Mouse (Mus musculus) neural tube, embryonic 13.5 days (tissue): ENCODE data around the gene Nphp4. TPM values are rescaled to one million over a fixed set of nuclear protein-coding genes. Genes with fewer than 3 reads are reported as not detected.
A peak's percentile ranks its signal among the peaks of the same experiment; 100 is the strongest.

Experiments used
- ATAC-seq: fragments of 200-750 bp; cut with Nextera tagmentation; 2 replicates; pipeline ENCODE4 v1.8.0; 2017; ENCODE audit warnings: low read depth, mild to moderate bottlenecking, moderate TSS enrichment, moderate library complexity
- H3K27ac ChIP-seq: fragments of 300-500 bp; sonication (generic); replicated peaks from 2 replicates; pipeline ENCODE4 v1.5.1; 2015; ENCODE audit warnings: moderate library complexity, mild to moderate bottlenecking, inconsistent platforms
- H3K27me3 ChIP-seq: fragments of 300-500 bp; sonication (generic); 2 replicates; pipeline ENCODE4 v1.6.1; 2015; ENCODE audit warnings: mild to moderate bottlenecking, inconsistent platforms
- H3K36me3 ChIP-seq: fragments of 300-500 bp; sonication (generic); 2 replicates; pipeline ENCODE4 v1.6.1; 2015; ENCODE audit warnings: mild to moderate bottlenecking, inconsistent platforms
- H3K4me1 ChIP-seq: fragments of 300-500 bp; sonication (generic); replicated peaks from 2 replicates; pipeline ENCODE4 v1.6.1; 2015; ENCODE audit warnings: inconsistent platforms
- H3K4me2 ChIP-seq: fragments of 300-500 bp; sonication (generic); 2 replicates; pipeline ENCODE4 v1.6.1; 2015; ENCODE audit warnings: inconsistent platforms, mild to moderate bottlenecking, moderate library complexity
- H3K4me3 ChIP-seq: fragments of 300-500 bp; sonication (generic); 2 replicates; pipeline ENCODE4 v1.5.1; 2015; ENCODE audit warnings: mild to moderate bottlenecking, inconsistent platforms
- H3K9ac ChIP-seq: fragments of 300-500 bp; sonication (generic); 2 replicates; pipeline ENCODE4 v1.6.1; 2015; ENCODE audit warnings: moderate library complexity, mild to moderate bottlenecking, inconsistent platforms
- H3K9me3 ChIP-seq: fragments of 300-500 bp; sonication (generic); 2 replicates; pipeline ENCODE4 v1.6.1; 2016; ENCODE audit warnings: inconsistent platforms
- WGBS: fragments of 180-500 bp; shearing (Covaris S2); methylation state at CpG from one replicate; pipeline ENCODE4 v1.1.7; 2015; 5-methylcytosine and 5-hydroxymethylcytosine counted together
- polyA plus RNA-seq: library from polyadenylated mRNA; unstranded; fragments of >200 nt; fragmentation: Nextera tagmentation; extraction: Ambion mirVana; gene quantifications from 2 replicates; pipeline ENCODE4 v1.2.1, GENCODE M21; 2015

Gene Nphp4
- polyA plus RNA-seq, 1 experiment from 2014 or later, result 4.9 TPM

GRCm38 (mm10) chr4:152480426-152480825, 3.9 kb downstream of the Nphp4 start:
- Histone ChIP-seq H3K27me3 (peaks cover 9% of the 10 kb centered on the region), H3K27ac (no peak overlapping the region), H3K9ac (no peak overlapping the region), H3K4me2 (no peak overlapping the region), H3K4me1 (peaks cover 19% of the 10 kb centered on the region), H3K36me3 (no peaks in the 10 kb centered on the region), H3K4me3 (no peak overlapping the region), H3K9me3 (no peaks in the 10 kb centered on the region)
- 53% methylated on average over 8 of the region's 8 CpGs for WGBS
- ATAC-seq, result no peak

DNA sequence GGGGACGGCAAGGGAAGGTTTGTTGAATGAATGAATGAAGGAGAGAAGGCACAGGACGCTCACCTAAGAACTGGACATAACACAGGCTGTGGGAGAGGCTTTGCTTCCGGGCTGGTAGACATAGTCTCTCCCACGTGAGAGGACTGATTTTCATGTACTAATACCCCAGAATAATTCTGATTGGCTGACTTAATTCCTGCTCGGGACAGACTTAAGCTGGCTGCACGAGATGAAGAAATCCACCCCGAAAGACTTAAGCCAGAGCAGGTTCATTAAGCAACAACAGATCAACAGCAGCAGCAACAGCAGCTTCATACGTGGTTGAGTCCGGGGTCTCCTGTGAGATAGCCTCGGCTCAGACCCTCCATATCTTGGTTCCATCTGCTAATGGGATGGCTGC, 11.5 kb downstream of the Nphp4 start:
- H3K9me3 ChIP-seq, result no peaks in the 10 kb centered on the region
- peaks cover 21% of the 10 kb centered on the region for H3K36me3 ChIP-seq
- 0 out of 2 replicates have a peak, but pooled peaks cover 6% of the 10 kb centered on the region for H3K4me1 ChIP-seq
- no peak overlapping the region for H3K9ac ChIP-seq
- H3K27me3 ChIP-seq, result no peaks in the 10 kb centered on the region
- ATAC-seq, result no peak
- WGBS, result 89% methylated on average over 10 of the region's 10 CpGs
- no peak overlapping the region for H3K4me2 ChIP-seq
- no peak overlapping the region for H3K4me3 ChIP-seq
- H3K27ac ChIP-seq, result no peak overlapping the region

DNA sequence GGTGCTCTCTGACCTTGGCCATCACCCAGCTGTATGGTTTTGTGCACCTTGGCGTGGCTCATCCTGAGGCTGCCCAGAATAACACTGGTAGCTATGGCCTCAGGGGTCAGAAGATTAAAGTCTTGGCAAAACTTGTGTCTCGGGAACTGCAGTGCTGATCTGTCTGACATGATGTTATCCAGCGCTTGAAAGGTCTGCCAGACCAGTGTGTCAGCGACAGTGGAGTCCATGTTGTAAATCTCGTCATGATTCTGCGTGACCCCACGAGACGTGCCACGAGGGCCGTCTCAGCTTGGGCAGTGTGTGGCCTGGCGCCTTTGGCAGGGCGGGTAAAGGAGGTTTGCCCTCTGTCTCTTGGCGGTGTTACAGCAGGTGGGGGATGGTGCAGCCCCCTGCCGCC, 13.8 kb downstream of the Nphp4 start:
- 81% methylated on average over 14 of the region's 14 CpGs for WGBS
- H3K27ac ChIP-seq, result no peak overlapping the region
- H3K9ac ChIP-seq, result no peak overlapping the region
- no peak overlapping the region for H3K4me2 ChIP-seq
- H3K9me3 ChIP-seq, result no peaks in the 10 kb centered on the region
- H3K4me3 ChIP-seq, result no peak overlapping the region
- ATAC-seq, result no peak
- H3K4me1 ChIP-seq, result peaks cover 21% of the 10 kb centered on the region
- H3K27me3 ChIP-seq, result no peaks in the 10 kb centered on the region
- peaks cover 21% of the 10 kb centered on the region for H3K36me3 ChIP-seq

- Histone ChIP-seq H3K27me3 (no peaks in the 10 kb centered on the region), H3K9ac (no peak overlapping the region), H3K4me1 (peaks cover 27% of the 10 kb centered on the region), H3K27ac (no peak overlapping the region), H3K9me3 (no peaks in the 10 kb centered on the region), H3K4me2 (no peak overlapping the region), H3K4me3 (no peak overlapping the region), H3K36me3 (peaks cover 21% of the 10 kb centered on the region)
- WGBS, result 55% methylated on average over 15 of the region's 15 CpGs
- peak; percentile 21; the same call in 1 of the 2 replicates for ATAC-seq
Observed at GRCm38 (mm10) chr4:152491250-152491899, 14.9 kb downstream of the Nphp4 start.

- 0 out of 2 replicates have a peak overlapping the region, but pooled peaks have one; percentile 10 for H3K27ac ChIP-seq
- peaks cover 27% of the 10 kb centered on the region for H3K4me1 ChIP-seq
- ATAC-seq, result no peak
Observed at GRCm38 (mm10) chr4:152494360-152494879, 17.9 kb downstream of the Nphp4 start.

DNA sequence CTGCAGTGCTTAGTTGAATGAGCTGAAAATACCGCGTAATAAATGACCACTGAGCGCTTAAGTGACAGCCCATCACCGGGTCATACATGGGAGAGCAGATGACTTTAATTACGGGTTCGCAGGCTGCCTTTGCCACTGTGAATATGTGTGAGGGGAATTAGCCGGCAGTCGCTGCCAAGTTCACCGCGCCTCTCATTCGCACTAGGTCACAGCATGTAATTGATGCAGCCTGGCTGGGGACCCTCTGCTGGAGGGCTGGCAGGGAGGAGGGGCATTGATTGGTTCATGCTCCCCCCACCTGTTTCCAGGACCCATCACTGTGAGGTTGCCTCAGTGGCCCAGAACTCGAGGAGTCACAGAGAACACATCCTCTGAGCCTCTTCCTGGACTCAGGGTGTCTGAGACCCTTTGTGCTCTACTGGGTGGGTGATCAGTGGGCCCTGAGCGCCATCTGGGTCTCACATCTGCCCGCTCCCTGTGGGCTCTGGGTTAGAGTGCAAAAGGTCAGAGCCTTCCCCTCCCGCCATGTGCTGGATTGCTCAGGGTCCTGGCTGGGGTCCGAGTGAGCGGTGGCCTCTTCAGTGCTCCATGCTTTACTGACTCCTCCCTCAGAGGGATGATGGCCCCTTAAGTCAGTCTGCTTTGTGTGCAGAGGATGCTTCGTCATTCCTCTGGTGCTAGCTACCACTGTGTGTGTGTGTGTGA, 35.9 kb downstream of the Nphp4 start:
- Histone ChIP-seq H3K9me3 (no peaks in the 10 kb centered on the region), H3K9ac (no peak overlapping the region), H3K36me3 (peaks cover 12% of the 10 kb centered on the region), H3K27ac (peak overlapping the region; percentile 28; the same call in 1 of the 2 replicates), H3K4me1 (peaks cover 18% of the 10 kb centered on the region), H3K27me3 (no peaks in the 10 kb centered on the region), H3K4me2 (no peak overlapping the region), H3K4me3 (no peak overlapping the region)
- peak; percentile 57 for ATAC-seq
- 30% methylated on average over 18 of the region's 18 CpGs for WGBS

More at GRCm38 (mm10) chr4:152494360-152494879, 17.9 kb downstream of the Nphp4 start:
- Histone ChIP-seq H3K36me3 (peaks cover 20% of the 10 kb centered on the region), H3K4me2 (peak overlapping the region; percentile 20; the same call in 1 of the 2 replicates), H3K27me3 (no peaks in the 10 kb centered on the region), H3K9me3 (no peaks in the 10 kb centered on the region), H3K4me3 (no peak overlapping the region), H3K9ac (0 out of 2 replicates have a peak overlapping the region, but pooled peaks have one; percentile 12)
- 41% methylated on average over 20 of the region's 20 CpGs for WGBS

DNA sequence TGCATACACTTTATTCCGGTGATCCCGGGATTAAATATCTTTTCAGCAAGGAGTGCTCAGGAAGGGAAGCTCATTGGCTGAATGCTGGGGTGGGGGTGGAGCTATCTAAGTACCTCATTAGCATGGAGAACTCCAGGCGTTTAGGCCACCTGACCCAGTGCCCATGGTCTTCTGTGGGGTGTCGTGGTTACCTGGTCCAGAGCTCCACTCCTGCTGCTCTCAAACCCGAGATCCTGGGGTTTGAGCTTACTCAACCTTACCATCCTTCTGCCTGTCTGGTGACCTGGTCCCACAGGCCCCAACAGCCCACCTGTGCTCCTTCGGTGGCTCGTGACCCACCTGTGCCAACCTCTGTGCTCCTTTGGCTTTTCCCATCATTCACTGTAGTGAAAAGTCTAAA, 38.4 kb downstream of the Nphp4 start:
- H3K27me3 ChIP-seq, result no peaks in the 10 kb centered on the region
- H3K4me1 ChIP-seq, result peaks cover 25% of the 10 kb centered on the region
- H3K4me3 ChIP-seq, result no peak overlapping the region
- no peak for ATAC-seq
- no peak overlapping the region for H3K4me2 ChIP-seq
- H3K9ac ChIP-seq, result no peak overlapping the region
- no peak overlapping the region for H3K27ac ChIP-seq
- no peaks in the 10 kb centered on the region for H3K9me3 ChIP-seq
- 77% methylated on average over 7 of the region's 7 CpGs for WGBS
- H3K36me3 ChIP-seq, result 0 out of 2 replicates have a peak, but pooled peaks cover 3% of the 10 kb centered on the region

DNA sequence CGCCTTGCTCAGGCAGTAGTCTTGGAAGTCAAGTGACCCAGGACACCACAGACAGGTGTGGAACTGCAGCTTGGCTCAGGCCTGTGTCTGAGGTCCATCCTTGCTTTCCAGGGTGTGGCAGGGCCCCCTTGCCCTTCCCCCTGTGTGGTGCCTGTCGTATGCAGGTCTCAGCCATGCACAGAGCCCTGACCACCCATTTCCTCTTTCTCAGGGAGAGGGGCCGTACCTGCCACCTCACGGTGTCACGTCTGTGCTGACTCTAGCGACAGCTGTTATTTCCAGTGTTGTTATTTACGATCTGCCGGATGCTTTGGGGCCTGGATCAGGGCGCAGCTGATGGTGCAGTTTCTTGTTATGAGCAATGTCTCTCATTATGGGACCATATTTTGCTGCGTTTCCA, 42.6 kb downstream of the Nphp4 start:
- no peaks in the 10 kb centered on the region for H3K36me3 ChIP-seq
- H3K4me1 ChIP-seq, result peaks cover 8% of the 10 kb centered on the region; the same call in 1 of the 2 replicates
- H3K9ac ChIP-seq, result no peak overlapping the region
- no peak overlapping the region for H3K4me2 ChIP-seq
- H3K4me3 ChIP-seq, result no peak overlapping the region
- peak; percentile 33; the same call in 1 of the 2 replicates for ATAC-seq
- no peak overlapping the region for H3K27ac ChIP-seq
- H3K9me3 ChIP-seq, result no peaks in the 10 kb centered on the region
- no peaks in the 10 kb centered on the region for H3K27me3 ChIP-seq
- 67% methylated on average over 10 of the region's 10 CpGs for WGBS

DNA sequence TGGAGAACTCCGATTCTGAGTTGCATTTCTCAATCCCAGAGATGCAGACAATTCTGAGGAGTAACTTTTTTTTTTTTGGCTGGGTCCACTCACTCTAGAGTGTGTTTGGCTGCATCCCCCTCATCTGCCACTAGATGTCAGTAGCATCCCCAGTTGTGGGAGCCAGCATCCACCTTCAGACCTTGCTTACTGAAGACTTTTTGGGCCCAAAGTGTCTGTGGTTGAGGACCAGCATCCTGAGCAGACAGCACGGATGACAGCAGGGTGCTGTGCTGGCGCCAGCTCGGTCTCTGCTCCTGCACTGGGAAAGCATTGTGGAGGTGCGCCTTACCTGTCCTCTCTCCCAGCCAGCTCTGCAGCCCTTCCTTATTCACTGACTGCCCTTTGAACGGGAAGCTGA, 43.6 kb downstream of the Nphp4 start:
- H3K27me3 ChIP-seq, result no peaks in the 10 kb centered on the region
- no peak for ATAC-seq
- H3K4me3 ChIP-seq, result no peak overlapping the region
- H3K9me3 ChIP-seq, result no peaks in the 10 kb centered on the region
- WGBS, result 43% methylated on average over 6 of the region's 6 CpGs
- H3K9ac ChIP-seq, result no peak overlapping the region
- peaks cover 8% of the 10 kb centered on the region; the same call in 1 of the 2 replicates for H3K4me1 ChIP-seq
- no peak overlapping the region for H3K27ac ChIP-seq
- no peak overlapping the region for H3K4me2 ChIP-seq
- H3K36me3 ChIP-seq, result no peaks in the 10 kb centered on the region

DNA sequence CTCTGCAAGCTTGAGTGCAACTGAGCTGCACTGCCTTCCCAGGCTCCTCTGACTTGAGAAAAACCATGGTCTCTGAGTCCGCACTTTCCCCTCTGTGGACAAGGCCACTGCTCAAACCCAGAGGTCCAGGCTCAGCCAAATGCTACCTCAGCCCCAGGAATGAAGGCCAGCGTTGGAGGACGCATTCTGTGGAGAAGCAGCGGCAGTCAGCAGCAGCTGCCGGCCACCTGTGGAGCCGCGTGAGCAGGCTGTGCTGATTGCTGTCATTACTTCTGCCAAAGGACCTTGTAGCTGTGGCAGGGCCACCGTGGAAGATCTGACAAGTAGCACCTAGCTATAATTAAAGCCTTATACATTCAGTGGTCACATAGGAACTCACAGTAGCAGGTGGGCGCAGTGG, 56.4 kb downstream of the Nphp4 start:
- H3K4me1 ChIP-seq, result peaks cover 37% of the 10 kb centered on the region
- 51% methylated on average over 9 of the region's 9 CpGs for WGBS
- H3K36me3 ChIP-seq, result no peaks in the 10 kb centered on the region
- H3K27ac ChIP-seq, result no peak overlapping the region
- no peak for ATAC-seq
- no peak overlapping the region for H3K4me3 ChIP-seq
- no peak overlapping the region for H3K9ac ChIP-seq
- no peak overlapping the region for H3K4me2 ChIP-seq
- no peaks in the 10 kb centered on the region for H3K27me3 ChIP-seq
- no peaks in the 10 kb centered on the region for H3K9me3 ChIP-seq

DNA sequence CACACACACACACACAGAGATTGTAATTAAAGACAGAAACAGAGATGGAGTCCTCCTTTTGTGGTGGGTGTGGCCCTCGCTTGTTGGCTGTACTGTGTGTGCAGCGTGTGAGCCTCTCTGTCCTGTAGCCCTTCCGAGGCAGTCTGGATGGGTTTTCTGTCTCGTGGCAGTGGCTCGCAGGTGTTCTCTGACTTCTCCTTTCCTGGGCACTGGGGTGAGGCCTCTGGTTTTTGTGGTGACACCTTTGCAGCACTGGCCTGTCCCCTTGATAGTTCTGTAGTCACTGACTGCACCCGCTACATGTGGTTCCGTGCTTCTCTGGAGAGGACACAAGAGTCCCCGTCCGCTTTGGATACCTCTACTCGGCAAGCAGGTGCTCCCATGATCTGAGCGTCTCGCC, 63.2 kb downstream of the Nphp4 start:
- Histone ChIP-seq H3K4me1 (peaks cover 16% of the 10 kb centered on the region; the same call in 1 of the 2 replicates), H3K27me3 (no peaks in the 10 kb centered on the region), H3K36me3 (peaks cover 11% of the 10 kb centered on the region), H3K27ac (no peak overlapping the region), H3K4me2 (no peak overlapping the region), H3K9me3 (no peaks in the 10 kb centered on the region), H3K4me3 (no peak overlapping the region), H3K9ac (no peak overlapping the region)
- WGBS, result 94% methylated on average over 12 of the region's 12 CpGs
- no peak for ATAC-seq

GRCm38 (mm10) chr4:152541172-152541571, 64.7 kb downstream of the Nphp4 start:
- no peak for ATAC-seq

More at GRCm38 (mm10) chr4:152541172-152541571, 64.7 kb downstream of the Nphp4 start:
- Histone ChIP-seq H3K4me3 (no peak overlapping the region), H3K9me3 (no peaks in the 10 kb centered on the region), H3K27ac (no peak overlapping the region), H3K4me2 (no peak overlapping the region), H3K4me1 (peaks cover 12% of the 10 kb centered on the region; the same call in 1 of the 2 replicates), H3K9ac (no peak overlapping the region), H3K27me3 (no peaks in the 10 kb centered on the region), H3K36me3 (peaks cover 11% of the 10 kb centered on the region)
- WGBS, result 24% methylated on average over 9 of the region's 9 CpGs
